Mouse (Mus musculus): ENCODE measurements around the gene Olfr834.

The Olfr834 gene

DNA sequence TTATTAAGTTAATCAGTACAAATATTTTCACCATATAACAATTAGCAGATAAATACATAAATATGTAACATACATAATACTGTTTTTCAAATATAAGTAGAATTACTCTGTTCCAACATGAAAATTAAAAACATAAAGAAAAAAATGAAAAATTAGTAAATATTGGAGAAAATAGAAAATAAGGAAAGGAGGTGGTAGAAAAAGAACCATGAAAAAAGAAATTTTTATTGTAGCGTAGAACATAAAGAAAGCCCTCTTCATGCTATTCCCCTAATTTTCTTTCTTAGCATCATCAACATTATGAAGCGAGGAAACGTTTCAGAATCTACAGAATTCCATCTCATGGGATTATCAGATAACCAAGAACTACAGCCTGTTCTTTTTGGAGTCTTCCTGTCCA is at the start of gene Olfr834:
TSS of gene Olfr834 (plus strand) at position 301 of the 400 bp plus-strand sequence.
- DNase-seq (ENCODE audit: low read depth, low spot score): no peak

DNA sequence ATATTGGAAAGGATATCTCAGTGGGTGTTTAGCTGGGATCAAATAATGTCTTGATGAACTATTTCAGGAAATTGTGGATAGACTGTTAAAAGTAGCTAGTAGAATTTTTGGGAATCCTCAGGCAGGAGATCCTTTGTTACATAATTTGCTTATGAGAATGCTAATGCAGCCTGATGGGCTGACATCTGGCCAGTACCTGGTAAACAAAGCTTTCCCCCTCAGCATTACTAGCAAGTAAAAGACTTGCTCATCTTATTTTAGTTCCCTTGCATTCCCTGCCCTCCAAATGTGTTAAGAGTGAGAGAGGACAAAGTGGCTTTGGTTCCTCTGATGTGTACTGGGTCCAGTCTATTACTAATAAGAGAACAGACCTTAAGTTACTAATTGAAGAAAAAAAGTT is 25.8 kb upstream of the Olfr834 start:
- DNase-seq (ENCODE audit: low read depth, low spot score): no peak

DNA sequence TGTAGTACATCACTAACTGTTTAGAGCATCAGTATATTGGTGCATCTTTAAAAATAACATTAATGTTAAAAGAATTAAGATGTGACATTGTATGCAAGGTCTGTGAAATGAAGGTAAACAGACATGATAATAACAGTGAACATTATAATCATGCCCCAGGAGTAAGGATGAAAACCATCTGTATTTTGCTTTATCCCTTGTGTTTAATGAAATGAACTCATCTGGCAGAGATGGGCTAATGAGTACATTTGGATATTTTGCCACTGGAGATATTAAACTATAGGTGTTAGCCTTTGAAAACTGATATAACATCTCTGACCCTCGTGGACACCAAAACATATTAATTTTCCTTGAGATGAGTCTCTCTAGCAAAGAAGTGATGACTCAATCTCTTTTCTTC is 44.6 kb downstream of the Olfr834 start, which contains the start of gene Olfr835:
TSS of gene Olfr835 (plus strand) at position 301 of the 400 bp plus-strand sequence.
- DNase-seq (ENCODE audit: low read depth, low spot score): no peak

Measured in CD4-positive, CD25-positive, alpha-beta regulatory T cell, adult 2 months (primary cell).